Mouse (Mus musculus): ENCODE measurements around the gene Gm37240.
"Not testable (repeated sequence)": the region's sequence is repeated elsewhere in the genome, so short reads cannot be mapped to it uniquely, and the experiment has no call there.

- not testable (repeated sequence) for TF ChIP-seq POLR2A (IDR thresholded peaks at IDR 0.05; ENCODE audit: insufficient read depth, low read length); CTCF (IDR thresholded peaks at IDR 0.05; ENCODE audit: low read depth, low read length)
These were observed 33.4 kb upstream of the Gm37240 start for GRCm38 (mm10) chr3:85920671-85921070.

Measured in ES-Bruce4 (cell line).